In the genomic region with DNA sequence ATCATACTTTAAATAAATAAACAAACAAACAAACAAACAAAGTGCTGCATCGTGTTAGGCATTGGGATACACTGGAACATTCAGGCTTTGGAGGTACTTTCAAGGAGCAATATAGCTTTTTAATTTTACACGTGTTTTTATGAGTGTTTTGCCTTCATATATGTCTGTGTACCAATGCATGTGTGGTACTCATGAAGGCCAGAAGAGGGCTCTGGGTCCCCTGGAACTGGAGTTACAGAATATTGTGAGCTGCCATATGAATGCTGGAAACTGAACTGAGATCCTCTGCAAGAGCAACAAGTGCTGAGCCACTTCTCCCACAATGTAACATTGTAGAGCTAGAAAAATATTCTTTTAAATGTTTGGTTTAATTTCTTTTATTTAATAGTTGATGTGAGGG, we compare ENCODE assay signal across 20 mouse cellular contexts. TPM values are rescaled to one million over a fixed set of nuclear protein-coding genes. Genes with fewer than 3 reads are reported as not detected.
DNase-seq lines count a peak whose midpoint lies in the region; ATAC-seq and TF ChIP-seq lines count a peak whose summit lies in the region.
"Had no signal": no experiment of that assay in that cellular context is flagged by ENCODE, and none has a peak within 500 bp of the region (broad histone marks: within the 10 kb centered on the region; RNA-seq: fewer than 3 reads in every experiment).

No protein-coding gene starts in this region.

- H3K9me3 ChIP-seq in hindbrain, embryonic 11.5 days (ENCODE audit: control insufficient read depth, low read length) = no peaks in the 10 kb centered on the region
- H3K9me3 ChIP-seq in hindbrain, postnatal 0 days (ENCODE audit: low read length) = no peaks in the 10 kb centered on the region
- H3K9me3 ChIP-seq: forebrain, embryonic 13.5 days; hindbrain, embryonic 15.5 days; limb, embryonic 15.5 days; neural tube, embryonic 13.5 days had no signal

- peaks cover 6% of the 10 kb centered on the region; the same call in 1 of the 2 replicates for H3K36me3 ChIP-seq in hindbrain, embryonic 11.5 days (ENCODE audit: control insufficient read depth, insufficient read depth, low read length)
- peaks cover 61% of the 10 kb centered on the region for H3K36me3 ChIP-seq in hindbrain, postnatal 0 days (ENCODE audit: insufficient read depth, low read length)

- WGBS in hindbrain, embryonic 11.5 days = 91% methylated on average over 2 of the region's 2 CpGs
- 89% methylated on average over 2 of the region's 2 CpGs for WGBS in hindbrain, postnatal 0 days

- no peak overlapping the region for H3K27ac ChIP-seq in hindbrain, embryonic 11.5 days (ENCODE audit: low read depth, low read length)
- H3K27ac ChIP-seq in hindbrain, postnatal 0 days = no peak overlapping the region
- H3K27ac ChIP-seq: forebrain, embryonic 13.5 days; hindbrain, embryonic 15.5 days; limb, embryonic 15.5 days; neural tube, embryonic 13.5 days had no signal

- H3K9ac ChIP-seq in hindbrain, embryonic 11.5 days (ENCODE audit: low read depth, low read length) = no peak overlapping the region
- no peak overlapping the region for H3K9ac ChIP-seq in hindbrain, postnatal 0 days (replicated peaks; ENCODE audit: low read length)
- H3K9ac ChIP-seq: forebrain, embryonic 13.5 days; hindbrain, embryonic 15.5 days; limb, embryonic 15.5 days; neural tube, embryonic 13.5 days had no signal

- no peaks in the 10 kb centered on the region for H3K4me1 ChIP-seq in hindbrain, embryonic 11.5 days (replicated peaks; ENCODE audit: control insufficient read depth, insufficient read depth, low read length)
- no peaks in the 10 kb centered on the region for H3K4me1 ChIP-seq in hindbrain, postnatal 0 days (ENCODE audit: insufficient read depth, low read length)
- H3K4me1 ChIP-seq: forebrain, embryonic 13.5 days; hindbrain, embryonic 15.5 days; limb, embryonic 15.5 days; neural tube, embryonic 13.5 days had no signal

- H3K4me3 ChIP-seq in hindbrain, embryonic 11.5 days (ENCODE audit: low read depth, low read length) = no peak overlapping the region
- H3K4me3 ChIP-seq in hindbrain, postnatal 0 days (ENCODE audit: low read length) = no peak overlapping the region
- H3K4me3 ChIP-seq: forebrain, embryonic 13.5 days; hindbrain, embryonic 15.5 days; limb, embryonic 15.5 days; neural tube, embryonic 13.5 days had no signal

- H3K27me3 ChIP-seq in hindbrain, embryonic 11.5 days (ENCODE audit: control insufficient read depth, insufficient read depth, low read length) = no peaks in the 10 kb centered on the region
- H3K27me3 ChIP-seq in hindbrain, postnatal 0 days (ENCODE audit: insufficient read depth, low read length) = no peaks in the 10 kb centered on the region
- H3K27me3 ChIP-seq: CH12.LX; forebrain, embryonic 13.5 days; hindbrain, embryonic 15.5 days; limb, embryonic 15.5 days; neural tube, embryonic 13.5 days had no signal

- no peak for ATAC-seq in hindbrain, embryonic 11.5 days (ENCODE audit: low FRiP score)
- no peak for ATAC-seq in hindbrain, postnatal 0 days
- no peak for ATAC-seq in erythroblast, adult 5-6 weeks (replicated peaks; ENCODE audit: low FRiP score, poor library complexity, severe bottlenecking)
- ATAC-seq: forebrain, embryonic 13.5 days had no signal

- TF ChIP-seq CTCF in hindbrain, postnatal 0 days (IDR thresholded peaks at IDR 0.05; ENCODE audit: low read depth) = no peak

- peak; percentile 7 for DNase-seq in hindbrain, embryonic 11.5 days (ENCODE audit: low spot score)
- no peak for DNase-seq in hindbrain, postnatal 0 days (ENCODE audit: low spot score)
- peak; percentile 7 for DNase-seq in thymus, postnatal 0 days (ENCODE audit: low spot score)
- no peak for DNase-seq in thymus, postnatal 10 days (ENCODE audit: low spot score in 2 of 2)
- peak; percentile 8 for DNase-seq in mesoderm, embryonic 11.5 days (ENCODE audit: low read depth, low spot score)
- DNase-seq in kidney, postnatal 4 days = no peak
- DNase-seq: adrenal gland, postnatal 10 days; cerebellum, adult 8-10 months; kidney, adult 9 months; kidney, postnatal 36 days; layer of hippocampus, postnatal 36 days; lung, adult 18-20 months had no signal

- H3K4me2 ChIP-seq in hindbrain, embryonic 11.5 days (replicated peaks; ENCODE audit: low read depth, low read length) = no peak overlapping the region
- no peak overlapping the region for H3K4me2 ChIP-seq in hindbrain, postnatal 0 days (ENCODE audit: low read depth, low read length)
- H3K4me2 ChIP-seq: forebrain, embryonic 13.5 days; heart, embryonic 11.5 days; hindbrain, embryonic 15.5 days; limb, embryonic 15.5 days; neural tube, embryonic 13.5 days had no signal

RNA-seq across cellular contexts. Expression of a gene that starts 7.6 kb away (rescaled TPM):
- 21.3 and 27.4 TPM in 2 replicates for polyA plus RNA-seq in hindbrain, embryonic 11.5 days (2014; fragmentation: Nextera tagmentation; extraction: Ambion mirVana)
- total RNA-seq in hindbrain, postnatal 0 days (2014; rRNA removed) = 24.1 and 25.6 TPM in 2 replicates
- polyA plus RNA-seq in hindbrain, postnatal 0 days (2015; fragmentation: Nextera tagmentation; extraction: Ambion mirVana) = 20.5 and 21.9 TPM in 2 replicates
- polyA plus RNA-seq in thymus, postnatal 0 days (2015; fragmentation: Nextera tagmentation; extraction: Ambion mirVana) = 13.9 and 17.0 TPM in 2 replicates
- total RNA-seq in erythroblast, adult 5-6 weeks (2015; ENCODE audit: low replicate concordance) = 11.5 and 13.3 TPM in 2 replicates
- 17.8 and 20.8 TPM in 2 replicates for total RNA-seq in erythroblast, adult 5-6 weeks (2017; ENCODE audit: low replicate concordance)

RNA-seq across cellular contexts. Expression of a gene that starts 8.4 kb away (rescaled TPM):
- polyA plus RNA-seq in hindbrain, embryonic 11.5 days (2014; fragmentation: Nextera tagmentation; extraction: Ambion mirVana) = 33.4 and 34.9 TPM in 2 replicates
- 38.0 and 43.4 TPM in 2 replicates for total RNA-seq in hindbrain, postnatal 0 days (2014; rRNA removed)
- polyA plus RNA-seq in hindbrain, postnatal 0 days (2015; fragmentation: Nextera tagmentation; extraction: Ambion mirVana) = 32.0 and 32.5 TPM in 2 replicates
- polyA plus RNA-seq in thymus, postnatal 0 days (2015; fragmentation: Nextera tagmentation; extraction: Ambion mirVana) = 20.7 and 31.6 TPM in 2 replicates
- 27.2 and 58.6 TPM in 2 replicates for total RNA-seq in erythroblast, adult 5-6 weeks (2015; ENCODE audit: low replicate concordance)
- total RNA-seq in erythroblast, adult 5-6 weeks (2017; ENCODE audit: low replicate concordance) = 34.2 and 58.8 TPM in 2 replicates

RNA-seq across cellular contexts. Expression of a gene that starts 40.7 kb away (rescaled TPM):
- polyA plus RNA-seq in hindbrain, embryonic 11.5 days (2014; fragmentation: Nextera tagmentation; extraction: Ambion mirVana) = 66.7 and 73.3 TPM in 2 replicates
- total RNA-seq in hindbrain, postnatal 0 days (2014; rRNA removed) = 30.9 and 42.4 TPM in 2 replicates
- polyA plus RNA-seq in hindbrain, postnatal 0 days (2015; fragmentation: Nextera tagmentation; extraction: Ambion mirVana) = 69.2 and 70.2 TPM in 2 replicates
- 35.4 and 35.6 TPM in 2 replicates for polyA plus RNA-seq in thymus, postnatal 0 days (2015; fragmentation: Nextera tagmentation; extraction: Ambion mirVana)
- total RNA-seq in erythroblast, adult 5-6 weeks (2015; ENCODE audit: low replicate concordance) = 4.0 and 6.9 TPM in 2 replicates
- total RNA-seq in erythroblast, adult 5-6 weeks (2017; ENCODE audit: low replicate concordance) = 4.0 and 4.3 TPM in 2 replicates

RNA-seq across cellular contexts. Expression of a gene that starts 49.7 kb away (rescaled TPM):
- polyA plus RNA-seq in hindbrain, embryonic 11.5 days (2014; fragmentation: Nextera tagmentation; extraction: Ambion mirVana) = 0.08 TPM in 1 of 2 replicates, not detected in the other
- 0.21 and 0.40 TPM in 2 replicates for total RNA-seq in hindbrain, postnatal 0 days (2014; rRNA removed)
- polyA plus RNA-seq in hindbrain, postnatal 0 days (2015; fragmentation: Nextera tagmentation; extraction: Ambion mirVana) = 0.18 TPM in 1 of 2 replicates, not detected in the other
- polyA plus RNA-seq in thymus, postnatal 0 days (2015; fragmentation: Nextera tagmentation; extraction: Ambion mirVana) = 0.09 and 0.16 TPM in 2 replicates
- not detected in 2 replicates for total RNA-seq in erythroblast, adult 5-6 weeks (2015; ENCODE audit: low replicate concordance)
- total RNA-seq in erythroblast, adult 5-6 weeks (2017; ENCODE audit: low replicate concordance) = 0.17 and 1.1 TPM in 2 replicates
- total RNA-seq: CH12.LX; heart, postnatal 25 days had no signal
- polyA plus RNA-seq: heart, embryonic 11.5 days; hindbrain, embryonic 15.5 days; limb, embryonic 15.5 days; neural tube, embryonic 13.5 days had no signal

Comparison
In these comparisons a context has a peak if more than half of its experiments do, and no peak if none do; other contexts are left out.
1. DNase-seq: peak in hindbrain, embryonic 11.5 days (single experiment), thymus, postnatal 0 days (single experiment) and mesoderm, embryonic 11.5 days (single experiment); none in hindbrain, postnatal 0 days (single experiment), thymus, postnatal 10 days (0 of 2) and kidney, postnatal 4 days (0 of 2).